Mouse (Mus musculus): Measurements from ENCODE around the gene Gtf2h3.
"Not testable (repeated sequence)": the region's sequence is repeated elsewhere in the genome, so short reads cannot be mapped to it uniquely, and the experiment has no call there.

Gene Gtf2h3

DNA sequence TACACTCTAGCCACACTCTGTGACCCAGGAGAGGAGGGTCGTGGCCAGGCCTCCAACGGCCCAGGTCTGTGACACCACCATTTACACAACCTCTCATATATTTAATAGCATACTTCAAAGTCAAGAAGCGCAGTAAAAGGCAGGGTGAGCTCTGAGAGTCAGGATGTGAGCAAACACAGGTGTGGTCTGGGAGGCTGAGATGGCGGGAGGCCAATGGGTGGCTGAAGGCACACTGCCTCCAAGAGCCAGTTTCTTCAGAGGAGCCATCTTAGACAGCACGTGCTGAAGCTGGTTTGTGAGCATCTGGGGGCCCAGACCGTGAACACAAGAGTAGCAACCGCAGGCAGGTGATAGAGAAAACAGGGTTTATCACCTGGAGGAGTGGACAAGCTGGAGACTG lies 3.5 kb upstream of the Gtf2h3 start:
- DNase-seq: no peak

GRCm38 (mm10) chr5:124582515-124582914 lies 3.6 kb downstream of the Gtf2h3 start:
- no peak for DNase-seq

DNA sequence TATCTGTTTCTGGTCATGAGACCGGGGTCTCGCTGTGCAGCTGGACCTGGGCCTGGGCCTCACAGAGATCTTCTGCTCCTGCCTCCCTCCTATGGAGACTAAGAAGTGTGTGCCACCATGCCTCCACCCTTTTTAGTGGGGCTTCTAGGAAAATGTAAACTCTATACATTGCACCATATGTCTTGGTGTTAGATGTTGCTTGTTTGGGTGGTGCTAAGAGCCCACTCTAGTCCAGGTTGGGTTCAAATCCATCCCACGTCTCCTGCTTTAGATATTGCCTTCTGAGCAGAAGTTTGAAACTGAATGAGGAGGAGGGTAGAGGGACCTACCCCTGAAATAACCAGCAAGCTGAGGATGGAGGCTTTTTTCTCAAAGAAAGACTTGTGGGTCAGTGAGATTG lies 13.8 kb downstream of the Gtf2h3 start:
- DNase-seq: no peak

GRCm38 (mm10) chr5:124598224-124599174 lies 19.6 kb downstream of the Gtf2h3 start:
- peak; percentile 93 for DNase-seq

DNA sequence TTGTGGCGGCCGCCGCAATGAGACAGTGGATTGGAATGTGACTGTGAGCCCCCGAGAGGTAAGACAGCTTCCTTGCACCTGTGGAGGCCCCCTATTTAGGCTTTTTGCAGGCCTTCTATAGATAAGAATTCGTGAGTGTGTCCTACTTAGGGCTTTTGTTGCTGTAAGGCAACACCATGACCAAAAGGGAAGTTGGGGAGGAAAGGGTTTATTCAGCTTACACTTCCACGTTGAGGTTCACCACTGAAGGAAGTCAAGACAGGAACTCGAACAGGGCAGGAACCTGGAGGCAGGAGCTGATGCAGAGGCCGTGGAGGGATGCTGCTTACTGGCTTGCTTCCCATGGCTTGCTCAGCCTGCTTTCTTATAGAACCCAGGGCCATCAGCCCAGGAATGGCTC lies 20.8 kb downstream of the Gtf2h3 start:
- not testable (repeated sequence) for DNase-seq

GRCm38 (mm10) chr5:124602349-124602748 lies 23.4 kb downstream of the Gtf2h3 start:
- DNase-seq: no peak

- DNase-seq: no peak
Observed at GRCm38 (mm10) chr5:124604296-124604695, 25.4 kb downstream of the Gtf2h3 start.

GRCm38 (mm10) chr5:124605041-124605622 lies 26.2 kb downstream of the Gtf2h3 start:
- DNase-seq: no peak

- no peak for DNase-seq
Observed at GRCm38 (mm10) chr5:124610965-124611364, 32.0 kb downstream of the Gtf2h3 start.

DNA sequence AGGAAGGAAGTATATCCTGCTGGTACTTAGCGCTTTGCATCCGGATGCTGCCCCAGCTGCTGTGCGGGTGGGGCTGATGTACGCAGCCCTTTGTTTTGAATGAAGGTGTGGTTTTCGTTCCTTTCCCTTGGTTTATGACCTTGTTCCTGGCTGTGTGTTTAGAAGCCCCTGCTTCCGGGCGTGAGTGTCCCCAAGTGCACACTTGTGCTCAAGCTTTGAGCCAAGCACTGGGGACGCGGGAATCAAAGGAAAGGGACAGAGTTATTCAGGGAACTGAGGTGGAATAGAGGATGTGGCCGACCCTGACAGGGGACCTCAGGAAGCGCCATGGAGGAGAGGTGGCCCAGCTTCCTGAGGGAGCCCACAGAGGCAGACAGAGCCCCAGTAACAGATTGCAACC lies 35.8 kb downstream of the Gtf2h3 start:
- DNase-seq: no peak

DNA sequence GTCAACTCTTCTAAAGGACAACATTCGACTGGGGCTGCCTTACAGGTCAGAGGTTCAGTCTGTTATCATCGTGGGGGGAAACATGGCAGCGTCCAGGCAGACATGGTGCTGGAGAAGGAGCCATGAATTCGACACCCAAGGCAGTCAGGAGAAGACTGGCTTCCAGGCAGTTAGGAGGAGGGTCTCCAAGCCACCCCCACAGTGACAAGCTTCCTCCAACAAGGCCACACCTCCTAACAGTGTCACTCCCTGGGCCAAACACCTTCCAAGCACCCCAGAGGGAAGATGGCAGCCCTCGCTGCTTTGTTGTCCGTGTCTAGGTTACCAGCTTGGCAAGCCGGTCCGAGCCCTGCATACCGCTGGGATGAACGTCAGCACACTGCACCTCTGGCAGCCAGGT lies 39.8 kb downstream of the Gtf2h3 start:
- DNase-seq: no peak

GRCm38 (mm10) chr5:124621362-124621761 lies 42.4 kb downstream of the Gtf2h3 start:
- DNase-seq: no peak

GRCm38 (mm10) chr5:124622890-124623289 lies 44.0 kb downstream of the Gtf2h3 start:
- no peak for DNase-seq

- DNase-seq: no peak
Observed at GRCm38 (mm10) chr5:124624291-124624690, 45.4 kb downstream of the Gtf2h3 start.

- DNase-seq: peak; percentile 94
Observed at GRCm38 (mm10) chr5:124628448-124629363, 49.8 kb downstream of the Gtf2h3 start, which contains the start of gene Atp6v0a2. Gene Atp6v0a2, plus strand, starts transcription at chr5:124628576.

DNA sequence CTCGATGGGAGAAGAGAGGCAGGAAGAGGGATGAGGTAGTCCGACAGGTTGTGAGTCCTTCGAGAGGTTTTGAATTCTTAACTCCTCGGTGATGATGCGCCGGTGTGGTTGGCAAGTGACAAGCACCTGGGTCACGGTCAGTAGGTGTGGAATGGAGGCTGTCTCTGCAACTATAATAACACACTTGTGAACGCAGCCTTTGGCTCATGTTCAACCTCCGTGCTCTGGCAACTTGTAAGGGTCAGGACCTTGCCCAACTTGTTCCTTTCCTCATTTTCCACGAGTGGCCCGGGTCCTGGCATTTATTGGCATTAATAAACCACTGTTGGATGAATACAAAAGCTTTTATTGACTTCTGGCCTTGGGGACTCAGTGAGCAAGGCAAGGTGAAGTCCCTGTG lies 50.7 kb downstream of the Gtf2h3 start:
- DNase-seq: no peak

GRCm38 (mm10) chr5:124631685-124632084 lies 52.7 kb downstream of the Gtf2h3 start:
- DNase-seq: no peak

- DNase-seq: no peak
Observed at GRCm38 (mm10) chr5:124632461-124632860, 53.5 kb downstream of the Gtf2h3 start.

- DNase-seq: no peak
Observed at GRCm38 (mm10) chr5:124633425-124633824, 54.5 kb downstream of the Gtf2h3 start.

DNA sequence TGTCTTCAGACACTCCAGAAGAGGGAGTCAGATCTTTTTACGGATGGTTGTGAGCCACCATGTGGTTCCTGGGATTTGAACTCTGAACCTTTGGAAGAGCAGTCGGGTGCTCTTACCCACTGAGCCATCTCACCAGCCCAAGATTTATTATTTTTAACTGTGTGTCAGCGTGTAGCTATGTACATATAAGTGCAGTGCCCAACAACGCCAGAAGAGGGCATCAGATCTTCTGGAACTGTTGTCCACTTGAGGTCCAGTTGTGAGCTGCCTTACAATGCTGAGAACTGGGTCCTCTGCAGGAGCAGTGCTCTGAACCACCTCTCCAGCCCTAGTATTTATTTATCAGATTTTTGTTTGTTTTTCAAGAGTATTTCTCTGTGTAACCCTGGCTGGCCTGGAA lies 56.1 kb downstream of the Gtf2h3 start:
- not testable (repeated sequence) for DNase-seq

DNA sequence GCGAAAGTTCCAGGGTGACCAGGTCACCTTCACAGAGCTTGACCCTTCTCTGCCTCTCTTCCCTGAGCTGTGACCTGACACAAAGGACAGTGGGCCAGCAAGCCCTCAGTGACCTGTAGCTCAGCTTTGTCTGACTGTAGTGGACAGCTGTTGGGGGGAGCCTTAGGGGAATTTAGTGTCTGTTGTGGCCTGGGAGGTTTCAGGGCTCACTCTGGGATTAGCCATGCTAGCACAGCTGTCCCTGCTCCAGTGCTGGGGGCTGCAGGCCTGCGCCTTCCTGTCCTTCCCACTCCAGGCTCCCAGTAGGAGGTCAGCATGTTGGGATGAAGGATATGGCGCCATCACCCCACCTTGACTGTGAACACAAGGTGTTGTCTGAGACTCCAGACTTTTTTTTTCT lies 57.2 kb downstream of the Gtf2h3 start:
- no peak for DNase-seq

GRCm38 (mm10) chr5:124636694-124637093 lies 57.8 kb downstream of the Gtf2h3 start:
- DNase-seq: no peak

DNA sequence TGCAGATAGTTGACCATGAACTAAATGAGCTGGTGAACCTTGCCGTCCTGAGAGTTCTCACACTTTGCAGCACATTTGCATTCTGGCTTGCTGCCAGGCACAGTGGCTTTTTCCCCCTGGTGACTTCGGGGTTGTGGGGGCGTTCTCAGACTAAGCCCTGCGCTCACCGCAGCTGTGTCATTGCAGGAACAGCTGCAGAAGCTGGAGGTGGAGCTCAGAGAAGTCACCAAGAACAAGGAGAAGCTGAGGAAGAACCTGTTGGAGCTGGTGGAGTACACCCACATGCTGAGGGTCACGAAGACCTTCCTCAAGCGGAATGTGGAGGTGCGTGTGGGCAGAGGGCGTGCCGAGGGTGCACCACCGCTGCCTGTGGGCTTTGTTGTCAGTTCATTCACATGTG lies 58.4 kb downstream of the Gtf2h3 start:
- no peak for DNase-seq
